Comparison of ENCODE assay signal across 25 mouse cellular contexts in the genomic region with DNA sequence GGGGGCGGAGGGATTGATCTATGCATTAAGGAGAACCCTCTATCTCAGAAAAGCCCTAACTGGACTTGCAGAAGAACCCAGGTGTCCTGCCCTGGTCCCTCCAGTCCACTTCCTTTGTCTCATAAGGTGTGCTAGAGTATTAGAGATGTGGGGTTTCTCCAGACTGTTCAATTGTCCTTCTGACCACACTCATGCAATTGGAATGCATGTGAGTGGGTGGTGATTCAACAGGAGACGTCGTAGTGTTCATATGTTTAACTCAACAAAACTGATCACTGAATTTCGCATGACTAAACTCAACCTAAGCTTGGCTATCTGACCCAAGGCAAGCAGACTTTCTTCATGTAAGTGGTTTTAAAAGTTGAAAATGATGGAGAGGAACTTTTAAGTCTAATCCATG.
A peak's percentile ranks its signal among the peaks of the same experiment; 100 is the strongest.
DNase-seq lines count a peak whose midpoint lies in the region; ATAC-seq and TF ChIP-seq lines count a peak whose summit lies in the region.
"Had no signal": no experiment of that assay in that cellular context is flagged by ENCODE, and none has a peak within 500 bp of the region (broad histone marks: within the 10 kb centered on the region; RNA-seq: fewer than 3 reads in every experiment).

No protein-coding gene starts in this region.

- DNase-seq in 3T3-L1 (ENCODE audit: low read depth, low spot score): peak; percentile 79
- DNase-seq in NIH3T3 (ENCODE audit: low read depth): peak; percentile 11
- DNase-seq in gonadal fat pad, adult 2 months (ENCODE audit: low read depth): peak; percentile 24
- DNase-seq in hindbrain, postnatal 0 days (ENCODE audit: low spot score): no peak
- DNase-seq in layer of hippocampus, postnatal 36 days: no peak
- DNase-seq: adrenal gland, adult 8-10 months; adrenal gland, postnatal 14 days; adrenal gland, postnatal 36 days; cerebellum, adult 11-12 months; cerebellum, adult 2 months; cerebellum, adult 9-10 months; cerebellum, postnatal 10 days; cerebellum, postnatal 25 days had no signal

- no peak overlapping the region for H3K4me2 ChIP-seq in hindbrain, postnatal 0 days (ENCODE audit: low read depth, low read length)
- H3K4me2 ChIP-seq: embryonic facial prominence, embryonic 12.5 days; forebrain, embryonic 12.5 days had no signal

- H3K36me3 ChIP-seq in hindbrain, postnatal 0 days (ENCODE audit: insufficient read depth, low read length): no peaks in the 10 kb centered on the region
- H3K36me3 ChIP-seq: embryonic facial prominence, embryonic 10.5 days; embryonic facial prominence, embryonic 12.5 days; forebrain, embryonic 10.5 days; forebrain, embryonic 12.5 days; G1E had no signal

- no peak overlapping the region for H3K4me3 ChIP-seq in hindbrain, postnatal 0 days (ENCODE audit: low read length)
- H3K4me3 ChIP-seq: embryonic facial prominence, embryonic 10.5 days; embryonic facial prominence, embryonic 12.5 days; erythroblast, embryonic 14.5 days; forebrain, embryonic 10.5 days; forebrain, embryonic 12.5 days had no signal

- 91% methylated on average over 4 of the region's 4 CpGs for WGBS in hindbrain, postnatal 0 days

- H3K27me3 ChIP-seq in hindbrain, postnatal 0 days (ENCODE audit: insufficient read depth, low read length): no peaks in the 10 kb centered on the region
- H3K27me3 ChIP-seq: CH12.LX; embryonic facial prominence, embryonic 12.5 days; forebrain, embryonic 12.5 days had no signal

- TF ChIP-seq CTCF in hindbrain, postnatal 0 days (IDR thresholded peaks at IDR 0.05; ENCODE audit: low read depth): no peak

- H3K9ac ChIP-seq in hindbrain, postnatal 0 days (replicated peaks; ENCODE audit: low read length): no peak overlapping the region
- H3K9ac ChIP-seq: embryonic facial prominence, embryonic 12.5 days; forebrain, embryonic 12.5 days had no signal

- no peaks in the 10 kb centered on the region for H3K4me1 ChIP-seq in hindbrain, postnatal 0 days (ENCODE audit: insufficient read depth, low read length)
- H3K4me1 ChIP-seq: embryonic facial prominence, embryonic 10.5 days; embryonic facial prominence, embryonic 12.5 days; forebrain, embryonic 10.5 days; forebrain, embryonic 12.5 days had no signal

- ATAC-seq in hindbrain, postnatal 0 days: no peak
- ATAC-seq: activated CD4-positive, CD25-positive, alpha-beta regulatory T cell, adult 4 months; CD4-positive, CD25-positive, alpha-beta regulatory T cell, adult 4 months; forebrain, embryonic 14.5 days; forebrain, embryonic 16.5 days; Patski had no signal

- H3K9me3 ChIP-seq in hindbrain, postnatal 0 days (ENCODE audit: low read length): no peaks in the 10 kb centered on the region
- H3K9me3 ChIP-seq: embryonic facial prominence, embryonic 10.5 days; embryonic facial prominence, embryonic 12.5 days; forebrain, embryonic 10.5 days; forebrain, embryonic 12.5 days; G1E had no signal

- H3K27ac ChIP-seq in hindbrain, postnatal 0 days: no peak overlapping the region
- H3K27ac ChIP-seq: embryonic facial prominence, embryonic 10.5 days; embryonic facial prominence, embryonic 12.5 days; forebrain, embryonic 10.5 days; forebrain, embryonic 12.5 days had no signal

Comparison
In these comparisons a context has a peak if more than half of its experiments do, and no peak if none do; other contexts are left out.
1. DNase-seq: peak in 3T3-L1 (single experiment), NIH3T3 (single experiment) and gonadal fat pad, adult 2 months (single experiment); none in hindbrain, postnatal 0 days (single experiment) and layer of hippocampus, postnatal 36 days (0 of 2).